Mouse (Mus musculus): ENCODE results near the gene Rcan2. TPM values are rescaled to one million over a fixed set of nuclear protein-coding genes. Genes with fewer than 3 reads are reported as not detected.
"Not testable (repeated sequence)": the region's sequence is repeated elsewhere in the genome, so short reads cannot be mapped to it uniquely, and the experiment has no call there.

Gene Rcan2
- polyA plus RNA-seq, 1 experiment from 2014 or later, result 8.4 TPM

DNA sequence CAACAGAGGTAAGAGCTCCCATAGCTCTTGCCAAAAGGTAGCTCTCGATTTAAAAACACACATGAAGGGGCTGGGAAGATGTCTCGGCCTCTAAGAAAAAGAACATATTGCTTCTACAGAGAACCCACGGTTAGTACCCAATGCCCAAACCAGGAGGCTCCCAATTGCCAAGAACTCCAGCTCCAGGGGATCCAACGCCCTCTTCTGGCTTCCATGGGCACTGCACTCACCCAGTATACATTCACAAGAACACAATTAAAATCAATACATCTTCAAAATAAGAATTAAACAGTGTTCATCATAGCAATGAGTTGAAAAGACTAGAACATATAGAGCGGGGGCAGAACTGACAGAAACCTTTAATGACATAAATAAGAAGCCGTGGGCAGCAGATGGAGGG, 17.2 kb downstream of the Rcan2 start:
- DNase-seq (ENCODE audit: low spot score) (no peak), ATAC-seq (ENCODE audit: low read depth) (no peak)
- Histone ChIP-seq H3K9ac (ENCODE audit: low read depth, low read length) (no peak overlapping the region), H3K4me2 (ENCODE audit: low read depth, low read length) (no peak overlapping the region), H3K4me3 (ENCODE audit: low read depth, low read length) (no peak overlapping the region), H3K27ac (replicated peaks; ENCODE audit: low read depth, low read length) (no peak overlapping the region), H3K27me3 (replicated peaks; ENCODE audit: control insufficient read depth, insufficient read depth, low read length) (no peaks in the 10 kb centered on the region), H3K4me1 (ENCODE audit: control insufficient read depth, insufficient read depth, low read length) (no peaks in the 10 kb centered on the region), H3K9me3 (ENCODE audit: control insufficient read depth, low read length) (no peaks in the 10 kb centered on the region), H3K36me3 (ENCODE audit: control insufficient read depth, insufficient read depth, low read length) (no peaks in the 10 kb centered on the region)
- WGBS, result 76% methylated on average over 6 of the region's 6 CpGs

DNA sequence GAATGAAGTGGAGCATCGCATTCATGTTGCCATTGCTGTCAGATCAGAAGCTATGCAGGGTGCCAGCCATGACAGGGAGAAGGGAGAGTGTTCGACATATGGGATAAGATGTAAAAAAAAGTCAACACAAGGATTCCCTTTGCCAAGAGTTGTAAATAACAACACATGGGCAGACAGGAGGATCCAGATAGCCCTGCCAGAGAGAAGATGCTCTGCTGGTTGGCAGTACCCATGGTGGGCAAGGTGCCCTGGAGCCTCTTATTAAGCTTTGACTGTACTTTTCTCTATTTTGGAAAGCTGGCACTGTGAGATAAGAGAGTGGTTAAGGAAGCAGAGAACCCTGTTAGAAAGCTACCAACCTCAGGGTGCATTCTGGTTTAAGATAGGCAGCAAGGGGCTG, 19.8 kb downstream of the Rcan2 start:
- no peak for ATAC-seq (ENCODE audit: low read depth)
- H3K27ac ChIP-seq (replicated peaks; ENCODE audit: low read depth, low read length), result no peak overlapping the region

DNA sequence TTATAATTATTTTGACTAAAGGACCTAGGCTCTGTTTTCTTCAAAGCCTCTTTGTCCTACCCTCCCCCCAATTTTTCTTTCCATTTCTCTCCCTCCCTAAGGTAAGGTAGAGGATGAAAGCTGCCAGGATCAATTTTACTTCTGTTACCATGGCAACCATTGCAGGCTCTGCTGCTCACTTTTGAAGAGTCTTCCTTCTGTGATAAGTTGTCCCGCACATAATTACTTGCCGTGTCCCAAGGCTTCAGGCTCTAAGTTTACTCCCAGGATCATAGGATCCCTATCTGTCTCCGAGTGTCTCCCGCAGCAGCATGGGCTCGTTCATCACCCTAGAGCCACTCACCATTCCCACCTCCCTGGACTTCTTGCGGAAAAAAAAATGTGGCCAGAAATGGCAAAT, 21.1 kb downstream of the Rcan2 start:
- 66% methylated on average over 6 of the region's 6 CpGs for WGBS
- no peak overlapping the region for H3K27ac ChIP-seq (replicated peaks; ENCODE audit: low read depth, low read length)
- H3K4me3 ChIP-seq (ENCODE audit: low read depth, low read length), result no peak overlapping the region
- H3K4me1 ChIP-seq (ENCODE audit: control insufficient read depth, insufficient read depth, low read length), result no peaks in the 10 kb centered on the region
- H3K9ac ChIP-seq (ENCODE audit: low read depth, low read length), result no peak overlapping the region
- DNase-seq (ENCODE audit: low spot score) (no peak), ATAC-seq (ENCODE audit: low read depth) (no peak)
- H3K9me3 ChIP-seq (ENCODE audit: control insufficient read depth, low read length), result no peaks in the 10 kb centered on the region
- H3K36me3 ChIP-seq (ENCODE audit: control insufficient read depth, insufficient read depth, low read length), result no peaks in the 10 kb centered on the region
- no peak overlapping the region for H3K4me2 ChIP-seq (ENCODE audit: low read depth, low read length)
- no peaks in the 10 kb centered on the region for H3K27me3 ChIP-seq (replicated peaks; ENCODE audit: control insufficient read depth, insufficient read depth, low read length)

More for the DNA sequence above, 19.8 kb downstream of the Rcan2 start:
- no peak overlapping the region for H3K9ac ChIP-seq (ENCODE audit: low read depth, low read length)
- 79% methylated on average over 2 of the region's 2 CpGs for WGBS
- no peaks in the 10 kb centered on the region for H3K4me1 ChIP-seq (ENCODE audit: control insufficient read depth, insufficient read depth, low read length)
- H3K27me3 ChIP-seq (replicated peaks; ENCODE audit: control insufficient read depth, insufficient read depth, low read length), result no peaks in the 10 kb centered on the region
- no peaks in the 10 kb centered on the region for H3K36me3 ChIP-seq (ENCODE audit: control insufficient read depth, insufficient read depth, low read length)
- no peaks in the 10 kb centered on the region for H3K9me3 ChIP-seq (ENCODE audit: control insufficient read depth, low read length)
- no peak for DNase-seq (ENCODE audit: low spot score)
- H3K4me2 ChIP-seq (ENCODE audit: low read depth, low read length), result no peak overlapping the region
- H3K4me3 ChIP-seq (ENCODE audit: low read depth, low read length), result no peak overlapping the region

DNA sequence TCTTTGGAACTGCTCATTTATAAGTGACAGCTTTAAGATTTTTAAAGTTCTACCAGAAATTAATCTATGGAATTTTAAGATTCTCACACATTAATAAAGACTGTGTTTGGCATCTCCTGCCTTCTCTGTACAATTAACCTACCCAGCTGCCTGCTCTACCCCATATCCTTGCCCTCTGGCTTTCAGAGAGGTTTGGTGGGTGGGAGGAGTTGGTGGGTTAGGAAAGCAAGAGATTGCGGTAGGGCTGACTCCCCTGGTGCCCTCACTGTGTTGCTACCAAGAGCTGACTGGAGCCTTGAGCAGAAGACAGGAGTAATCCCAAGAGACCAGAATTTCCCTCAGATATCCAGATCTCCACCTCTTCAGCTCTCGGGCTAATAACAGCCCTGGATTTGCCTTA, 21.5 kb downstream of the Rcan2 start:
- no peak overlapping the region for H3K9ac ChIP-seq (ENCODE audit: low read depth, low read length)
- DNase-seq (ENCODE audit: low spot score), result no peak
- no peak overlapping the region for H3K4me2 ChIP-seq (ENCODE audit: low read depth, low read length)
- no peak overlapping the region for H3K4me3 ChIP-seq (ENCODE audit: low read depth, low read length)
- 68% methylated on average over 2 of the region's 2 CpGs for WGBS
- H3K4me1 ChIP-seq (ENCODE audit: control insufficient read depth, insufficient read depth, low read length), result no peaks in the 10 kb centered on the region
- no peaks in the 10 kb centered on the region for H3K36me3 ChIP-seq (ENCODE audit: control insufficient read depth, insufficient read depth, low read length)
- no peak for ATAC-seq (ENCODE audit: low read depth)
- H3K27me3 ChIP-seq (replicated peaks; ENCODE audit: control insufficient read depth, insufficient read depth, low read length), result no peaks in the 10 kb centered on the region
- no peaks in the 10 kb centered on the region for H3K9me3 ChIP-seq (ENCODE audit: control insufficient read depth, low read length)
- no peak overlapping the region for H3K27ac ChIP-seq (replicated peaks; ENCODE audit: low read depth, low read length)

DNA sequence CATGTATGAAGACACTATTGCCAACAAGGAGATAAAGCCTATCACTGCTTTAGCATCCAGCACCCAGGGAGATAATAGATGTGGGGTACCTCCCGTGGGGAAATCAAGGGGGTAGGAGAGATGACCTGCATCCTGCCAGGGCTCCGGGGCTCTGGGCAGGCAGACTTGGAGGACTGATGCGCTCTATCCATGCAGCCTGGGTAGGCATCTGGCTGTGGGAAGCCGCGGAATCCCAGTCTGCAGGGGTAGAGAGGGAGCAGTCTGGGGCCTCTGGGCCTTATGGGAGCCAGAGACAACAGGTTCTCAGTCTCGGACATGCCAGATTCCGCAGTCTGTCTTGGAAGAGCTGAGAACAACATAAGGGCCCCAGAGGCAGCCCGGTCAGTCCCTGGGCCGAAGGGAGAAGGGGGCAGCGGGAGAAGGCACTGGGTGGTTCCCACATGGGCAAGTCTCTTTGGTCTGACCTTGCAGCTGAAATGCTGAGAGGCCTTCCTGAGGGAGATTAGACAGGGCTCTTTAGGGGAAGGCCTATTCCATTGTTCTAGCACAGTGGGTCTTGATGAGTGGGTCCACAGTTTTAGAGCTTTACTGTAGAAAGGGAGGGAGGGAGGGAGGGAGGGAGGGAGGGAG, 23.7 kb downstream of the Rcan2 start:
- DNase-seq (ENCODE audit: low spot score), result no peak

DNA sequence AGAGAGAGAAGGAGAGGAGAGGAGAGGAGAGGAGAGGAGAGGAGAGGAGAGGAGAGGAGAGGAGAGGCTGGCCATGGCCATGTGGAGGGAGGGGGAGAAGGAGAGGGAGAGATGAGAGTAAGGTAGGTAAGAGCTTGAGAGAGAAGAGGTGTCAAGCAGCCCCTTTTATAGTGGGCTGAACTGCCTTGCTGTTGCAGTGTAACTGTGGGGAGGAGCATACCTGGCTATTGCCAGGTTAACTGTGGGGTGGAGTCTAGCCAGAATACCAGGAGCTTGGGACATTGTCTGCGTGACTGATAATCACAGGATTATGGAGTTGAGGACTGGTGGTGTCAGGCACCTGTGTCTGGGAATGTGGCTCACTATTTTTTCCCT, 24.2 kb downstream of the Rcan2 start:
- DNase-seq (ENCODE audit: low spot score); H3K27me3 ChIP-seq (replicated peaks; ENCODE audit: control insufficient read depth, insufficient read depth, low read length): not testable (repeated sequence)

More for the DNA sequence above, 23.7 kb downstream of the Rcan2 start:
- H3K9ac ChIP-seq (ENCODE audit: low read depth, low read length), result no peak overlapping the region
- no peak overlapping the region for H3K4me3 ChIP-seq (ENCODE audit: low read depth, low read length)
- H3K36me3 ChIP-seq (ENCODE audit: control insufficient read depth, insufficient read depth, low read length), result no peaks in the 10 kb centered on the region
- WGBS, result 73% methylated on average over 10 of the region's 10 CpGs
- no peak overlapping the region for H3K27ac ChIP-seq (replicated peaks; ENCODE audit: low read depth, low read length)
- H3K27me3 ChIP-seq (replicated peaks; ENCODE audit: control insufficient read depth, insufficient read depth, low read length), result no peaks in the 10 kb centered on the region
- no peak for ATAC-seq (ENCODE audit: low read depth)
- no peaks in the 10 kb centered on the region for H3K4me1 ChIP-seq (ENCODE audit: control insufficient read depth, insufficient read depth, low read length)
- no peaks in the 10 kb centered on the region for H3K9me3 ChIP-seq (ENCODE audit: control insufficient read depth, low read length)
- no peak overlapping the region for H3K4me2 ChIP-seq (ENCODE audit: low read depth, low read length)

DNA sequence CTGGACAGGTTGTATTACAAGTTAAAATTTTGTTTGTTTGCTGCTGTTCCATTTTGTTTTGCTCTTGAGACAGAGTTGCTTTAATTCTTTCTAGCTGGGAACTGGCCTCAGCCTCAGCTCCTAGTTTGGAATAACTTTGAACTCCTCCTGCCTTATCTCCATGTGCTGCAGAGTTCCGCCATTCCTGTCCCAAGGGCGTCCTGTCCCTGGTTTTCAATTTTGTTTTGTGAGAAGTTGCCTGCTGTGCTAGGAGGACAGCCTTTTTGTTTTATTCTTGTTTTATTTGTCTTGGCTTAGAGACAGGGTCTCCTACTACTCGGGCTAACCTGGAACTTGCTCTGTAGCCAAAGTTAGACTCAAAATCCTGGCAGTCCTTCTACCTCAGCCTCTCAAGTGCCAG, 26.1 kb downstream of the Rcan2 start:
- Histone ChIP-seq H3K4me2 (ENCODE audit: low read depth, low read length) (no peak overlapping the region), H3K27me3 (replicated peaks; ENCODE audit: control insufficient read depth, insufficient read depth, low read length) (no peaks in the 10 kb centered on the region), H3K27ac (replicated peaks; ENCODE audit: low read depth, low read length) (no peak overlapping the region), H3K9me3 (ENCODE audit: control insufficient read depth, low read length) (no peaks in the 10 kb centered on the region), H3K36me3 (ENCODE audit: control insufficient read depth, insufficient read depth, low read length) (no peaks in the 10 kb centered on the region), H3K4me3 (ENCODE audit: low read depth, low read length) (no peak overlapping the region), H3K4me1 (ENCODE audit: control insufficient read depth, insufficient read depth, low read length) (no peaks in the 10 kb centered on the region), H3K9ac (ENCODE audit: low read depth, low read length) (no peak overlapping the region)
- no peak for DNase-seq (ENCODE audit: low spot score)
- 58% methylated on average over 3 of the region's 3 CpGs for WGBS
- no peak for ATAC-seq (ENCODE audit: low read depth)

More for the DNA sequence above, 24.2 kb downstream of the Rcan2 start:
- H3K36me3 ChIP-seq (ENCODE audit: control insufficient read depth, insufficient read depth, low read length); H3K4me1 ChIP-seq (ENCODE audit: control insufficient read depth, insufficient read depth, low read length); ATAC-seq (ENCODE audit: low read depth); H3K27ac ChIP-seq (replicated peaks; ENCODE audit: low read depth, low read length); H3K4me2 ChIP-seq (ENCODE audit: low read depth, low read length); H3K9me3 ChIP-seq (ENCODE audit: control insufficient read depth, low read length); H3K4me3 ChIP-seq (ENCODE audit: low read depth, low read length); H3K9ac ChIP-seq (ENCODE audit: low read depth, low read length): not testable (repeated sequence)
- 70% methylated on average over 1 of the region's 1 CpGs for WGBS

DNA sequence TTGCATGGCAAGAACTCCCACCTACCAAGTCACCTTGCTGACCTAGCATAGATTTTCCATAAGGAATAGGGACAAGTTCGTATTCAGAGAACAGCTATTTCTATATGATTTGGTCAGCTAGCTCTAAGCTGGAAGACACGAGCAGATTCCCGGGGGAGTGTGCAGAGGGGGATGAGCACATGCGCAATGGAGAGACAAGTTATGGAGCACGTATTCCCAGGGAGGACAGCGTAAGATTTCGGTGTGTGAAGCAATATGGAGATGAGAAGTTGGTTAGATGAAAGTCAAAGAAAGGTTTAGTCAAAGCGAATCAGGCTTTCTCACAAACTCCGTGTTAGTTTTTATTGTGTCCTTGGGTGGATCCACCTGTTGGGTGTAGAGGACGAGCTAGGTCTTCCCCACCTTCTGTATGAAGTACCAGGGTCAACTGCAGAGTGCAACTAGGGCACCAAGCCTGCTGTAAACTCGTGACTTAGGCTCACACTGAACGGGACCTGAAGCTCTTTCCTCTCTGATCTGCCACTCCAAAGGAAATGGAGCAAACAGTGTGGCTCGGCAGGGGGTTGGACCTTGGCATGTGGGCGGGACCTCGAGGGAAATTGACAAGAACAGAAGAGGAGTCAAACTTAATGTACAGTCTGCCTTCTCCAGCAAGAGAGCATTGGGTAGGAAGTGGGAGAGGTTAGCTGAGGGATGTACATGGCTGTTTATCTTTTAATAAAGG, 31.4 kb downstream of the Rcan2 start:
- no peak overlapping the region for H3K4me2 ChIP-seq (ENCODE audit: low read depth, low read length)
- H3K27me3 ChIP-seq (replicated peaks; ENCODE audit: control insufficient read depth, insufficient read depth, low read length), result no peaks in the 10 kb centered on the region
- H3K27ac ChIP-seq (replicated peaks; ENCODE audit: low read depth, low read length), result no peak overlapping the region
- H3K4me3 ChIP-seq (ENCODE audit: low read depth, low read length), result no peak overlapping the region
- no peak overlapping the region for H3K9ac ChIP-seq (ENCODE audit: low read depth, low read length)
- DNase-seq (ENCODE audit: low spot score) (no peak), ATAC-seq (ENCODE audit: low read depth) (no peak)
- H3K9me3 ChIP-seq (ENCODE audit: control insufficient read depth, low read length), result no peaks in the 10 kb centered on the region
- 72% methylated on average over 15 of the region's 15 CpGs for WGBS
- H3K4me1 ChIP-seq (ENCODE audit: control insufficient read depth, insufficient read depth, low read length), result no peaks in the 10 kb centered on the region
- H3K36me3 ChIP-seq (ENCODE audit: control insufficient read depth, insufficient read depth, low read length), result no peaks in the 10 kb centered on the region

DNA sequence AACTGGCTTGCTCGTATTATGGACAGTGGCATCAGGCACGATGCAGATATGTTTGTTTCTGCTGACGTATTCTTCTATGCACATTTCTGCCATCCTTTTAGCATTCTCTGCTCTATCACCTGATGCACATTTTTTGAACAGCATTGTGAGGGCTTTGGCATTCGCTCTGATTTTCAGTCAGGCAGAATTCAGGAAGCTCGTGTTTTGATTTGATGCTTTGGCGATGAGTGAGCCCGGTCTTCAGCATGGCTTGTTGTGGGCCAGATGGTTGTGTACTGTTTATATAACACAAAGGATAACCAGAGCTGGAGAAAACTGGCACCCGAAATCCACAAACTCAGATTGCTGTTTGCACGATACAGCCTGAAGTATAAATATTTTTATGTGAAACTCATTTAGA, 39.1 kb downstream of the Rcan2 start:
- WGBS, result 79% methylated on average over 9 of the region's 9 CpGs
- Histone ChIP-seq H3K4me3 (ENCODE audit: low read depth, low read length) (no peak overlapping the region), H3K9me3 (ENCODE audit: control insufficient read depth, low read length) (no peaks in the 10 kb centered on the region), H3K27ac (replicated peaks; ENCODE audit: low read depth, low read length) (no peak overlapping the region), H3K4me2 (ENCODE audit: low read depth, low read length) (no peak overlapping the region), H3K4me1 (ENCODE audit: control insufficient read depth, insufficient read depth, low read length) (no peaks in the 10 kb centered on the region), H3K9ac (ENCODE audit: low read depth, low read length) (no peak overlapping the region), H3K27me3 (replicated peaks; ENCODE audit: control insufficient read depth, insufficient read depth, low read length) (no peaks in the 10 kb centered on the region), H3K36me3 (ENCODE audit: control insufficient read depth, insufficient read depth, low read length) (no peaks in the 10 kb centered on the region)
- ATAC-seq (ENCODE audit: low read depth) (no peak), DNase-seq (ENCODE audit: low spot score) (no peak)

Measured in embryonic facial prominence, embryonic 14.5 days (tissue).